Mouse (Mus musculus): Measurements from ENCODE around the gene Uhrf1. TPM values are rescaled to one million over a fixed set of nuclear protein-coding genes. Genes with fewer than 3 reads are reported as not detected.

Uhrf1 gene
- polyA plus RNA-seq, 1 experiment from 2014 or later = 13.6 TPM

- Histone ChIP-seq H3K79me2 (ENCODE audit: inconsistent target) (no peaks in the 10 kb centered on the region), H3K4me3 (ENCODE audit: inconsistent target) (no peak overlapping the region), H3K36me3 (ENCODE audit: inconsistent target) (peaks cover 5% of the 10 kb centered on the region; the same call in 1 of the 2 replicates), H3K27ac (no peak overlapping the region)
- 96% methylated on average over 2 of the region's 2 CpGs for WGBS (ENCODE audit: missing documents)
Observed at GRCm38 (mm10) chr17:56361542-56361941, 58.4 kb downstream of the Uhrf1 start.

GRCm38 (mm10) chr17:56365791-56366673 lies 62.9 kb downstream of the Uhrf1 start:
- no peak overlapping the region for H3K4me3 ChIP-seq (ENCODE audit: inconsistent target)
- no peak overlapping the region for H3K27ac ChIP-seq
- no peaks in the 10 kb centered on the region for H3K79me2 ChIP-seq (ENCODE audit: inconsistent target)
- H3K36me3 ChIP-seq (ENCODE audit: inconsistent target) = no peaks in the 10 kb centered on the region
- WGBS (ENCODE audit: missing documents) = 64% methylated on average over 7 of the region's 7 CpGs

GRCm38 (mm10) chr17:56368291-56368790 lies 65.2 kb downstream of the Uhrf1 start:
- WGBS (ENCODE audit: missing documents) = 92% methylated on average over 6 of the region's 6 CpGs
- no peaks in the 10 kb centered on the region for H3K36me3 ChIP-seq (ENCODE audit: inconsistent target)

GRCm38 (mm10) chr17:56370090-56370489 lies 67.0 kb downstream of the Uhrf1 start:
- Histone ChIP-seq H3K4me3 (ENCODE audit: inconsistent target) (no peak overlapping the region), H3K79me2 (ENCODE audit: inconsistent target) (no peaks in the 10 kb centered on the region), H3K27ac (no peak overlapping the region), H3K36me3 (ENCODE audit: inconsistent target) (no peaks in the 10 kb centered on the region)
- 93% methylated on average over 2 of the region's 3 CpGs for WGBS (ENCODE audit: missing documents)

More at GRCm38 (mm10) chr17:56368291-56368790, 65.2 kb downstream of the Uhrf1 start:
- Histone ChIP-seq H3K79me2 (ENCODE audit: inconsistent target) (no peaks in the 10 kb centered on the region), H3K4me3 (ENCODE audit: inconsistent target) (no peak overlapping the region), H3K27ac (no peak overlapping the region)

GRCm38 (mm10) chr17:56371029-56371660 lies 68.0 kb downstream of the Uhrf1 start:
- no peaks in the 10 kb centered on the region for H3K79me2 ChIP-seq (ENCODE audit: inconsistent target)
- no peaks in the 10 kb centered on the region; the same call in 1 of the 2 replicates for H3K36me3 ChIP-seq (ENCODE audit: inconsistent target)
- no peak overlapping the region for H3K27ac ChIP-seq
- H3K4me3 ChIP-seq (ENCODE audit: inconsistent target) = no peak overlapping the region
- 98% methylated on average over 15 of the region's 15 CpGs for WGBS (ENCODE audit: missing documents)

GRCm38 (mm10) chr17:56372109-56372508 lies 69.0 kb downstream of the Uhrf1 start:
- Histone ChIP-seq H3K79me2 (ENCODE audit: inconsistent target) (no peaks in the 10 kb centered on the region), H3K36me3 (ENCODE audit: inconsistent target) (peaks cover 3% of the 10 kb centered on the region; the same call in 1 of the 2 replicates), H3K27ac (no peak overlapping the region), H3K4me3 (ENCODE audit: inconsistent target) (no peak overlapping the region)
- 89% methylated on average over 4 of the region's 4 CpGs for WGBS (ENCODE audit: missing documents)

Other genes with a start within 250 kb of the Uhrf1 start
- 28.9 to 74.4 TPM (median 41.1 TPM) in 3 replicates for gene Ubxn6, start 228.3 kb upstream of the Uhrf1 start, polyA plus RNA-seq (2018)
- gene Hdgfl2, start 223.7 kb upstream of the Uhrf1 start, polyA plus RNA-seq (2018) = 26.3 to 28.1 TPM (median 28.1 TPM) in 3 replicates
- not detected in 3 replicates for gene Plin4, start 193.5 kb upstream of the Uhrf1 start, polyA plus RNA-seq (2018)
- not detected in 3 replicates for gene Plin5, start 185.7 kb upstream of the Uhrf1 start, polyA plus RNA-seq (2018)
- 0.26 TPM in 1 of 3 replicates, not detected in the others for gene Lrg1, start 181.3 kb upstream of the Uhrf1 start, polyA plus RNA-seq (2018)
- 3.0 to 7.1 TPM (median 4.4 TPM) in 3 replicates for gene Sema6b, start 163.0 kb upstream of the Uhrf1 start, polyA plus RNA-seq (2018)
- gene Tnfaip8l1, start 140.8 kb upstream of the Uhrf1 start, polyA plus RNA-seq (2018) = 1.2 to 1.7 TPM (median 1.5 TPM) in 3 replicates
- 33.8 to 65.3 TPM (median 50.0 TPM) in 3 replicates for gene Mydgf, start 119.4 kb upstream of the Uhrf1 start, polyA plus RNA-seq (2018)
- gene Dpp9, start 84.4 kb upstream of the Uhrf1 start, polyA plus RNA-seq (2018) = 19.4 to 30.5 TPM (median 30.3 TPM) in 3 replicates
- gene Fem1a, start 46.5 kb upstream of the Uhrf1 start, polyA plus RNA-seq (2018) = 6.6 to 13.3 TPM (median 10.2 TPM) in 3 replicates
- 19.5 to 36.1 TPM (median 21.2 TPM) in 3 replicates for gene Ticam1, start 26.5 kb upstream of the Uhrf1 start, polyA plus RNA-seq (2018)
- gene Plin3, start 10.4 kb upstream of the Uhrf1 start, polyA plus RNA-seq (2018) = 40.0 to 53.0 TPM (median 46.8 TPM) in 3 replicates
- not detected in 3 replicates for gene Arrdc5, start 3.0 kb upstream of the Uhrf1 start, polyA plus RNA-seq (2018)
- 6.8 to 13.1 TPM (median 8.6 TPM) in 3 replicates for gene Kdm4b, start 22.7 kb downstream of the Uhrf1 start, polyA plus RNA-seq (2018)
- 13.0 to 25.1 TPM (median 19.4 TPM) in 3 replicates for gene Ptprs, start 173.2 kb downstream of the Uhrf1 start, polyA plus RNA-seq (2018)
- not detected in 3 replicates for gene Znrf4, start 209.1 kb downstream of the Uhrf1 start, polyA plus RNA-seq (2018)

Data from macrophage (primary cell).